Mouse (Mus musculus) forebrain, embryonic 14.5 days (tissue): ENCODE results near the gene Ptx4. TPM values are rescaled to one million over a fixed set of nuclear protein-coding genes. Genes with fewer than 3 reads are reported as not detected.
A peak's percentile ranks its signal among the peaks of the same experiment; 100 is the strongest.
"Not testable (repeated sequence)": the region's sequence is repeated elsewhere in the genome, so short reads cannot be mapped to it uniquely, and the experiment has no call there.

Source experiments
- ATAC-seq: fragments of 200-750 bp; cut with Nextera tagmentation; 2 replicates; pipeline ENCODE4 v1.8.0; 2017; ENCODE audit warnings: mild to moderate bottlenecking, moderate library complexity
- DNase-seq: peaks from one replicate; pipeline ENCODE4 v3.0.0-alpha.2; 2015; ENCODE audit warnings: low spot score
- H3K27ac ChIP-seq: fragments of 300-500 bp; sonication (generic); 2 replicates; pipeline ENCODE4 v1.5.1; 2014; ENCODE audit warnings: low read depth, mild to moderate bottlenecking, control low read depth, low read length, moderate library complexity
- H3K27me3 ChIP-seq: fragments of 300-500 bp; sonication (generic); replicated peaks from 2 replicates; pipeline ENCODE4 v1.6.1; 2014; ENCODE audit warnings: low read length, control low read depth, mixed read lengths; ENCODE audit not compliant: control insufficient read depth, insufficient read depth
- H3K36me3 ChIP-seq: fragments of 300-500 bp; sonication (generic); 2 replicates; pipeline ENCODE4 v1.6.1; 2014; ENCODE audit warnings: low read length, control low read depth; ENCODE audit not compliant: control insufficient read depth, insufficient read depth
- H3K4me1 ChIP-seq: fragments of 300-500 bp; sonication (generic); 2 replicates; pipeline ENCODE4 v1.6.1; 2014; ENCODE audit warnings: antibody characterized with exemption, low read length, control low read depth; ENCODE audit not compliant: control insufficient read depth, insufficient read depth
- H3K4me2 ChIP-seq: fragments of 300-500 bp; sonication (generic); 2 replicates; pipeline ENCODE4 v1.6.1; 2014; ENCODE audit warnings: mild to moderate bottlenecking, control low read depth, low read length
- H3K4me3 ChIP-seq: fragments of 300-500 bp; sonication (generic); 2 replicates; pipeline ENCODE4 v1.5.1; 2014; ENCODE audit warnings: low read depth, low read length, control low read depth
- H3K9ac ChIP-seq: fragments of 300-500 bp; sonication (generic); 2 replicates; pipeline ENCODE4 v1.6.1; 2014; ENCODE audit warnings: mild to moderate bottlenecking, low read length, control low read depth, moderate library complexity
- H3K9me3 ChIP-seq: fragments of 300-500 bp; sonication (generic); replicated peaks from 2 replicates; pipeline ENCODE4 v1.6.1; 2016; ENCODE audit warnings: low read length, control low read depth, mixed read lengths; ENCODE audit not compliant: control insufficient read depth
- WGBS: fragments of 180-500 bp; shearing (Covaris S2); extraction: QIAGEN DNeasy Blood & Tissue Kit; methylation state at CpG from one replicate; pipeline ENCODE4 v1.1.7; 2014; 5-methylcytosine and 5-hydroxymethylcytosine counted together
- polyA plus RNA-seq: library from polyadenylated mRNA; unstranded; fragments of >200 nt; fragmentation: Nextera tagmentation; extraction: Ambion mirVana; gene quantifications from 2 replicates; pipeline ENCODE4 v1.2.1, GENCODE M21; 2014

The Ptx4 gene
- polyA plus RNA-seq, 1 experiment from 2014 or later, result 0.17 TPM

- H3K27me3 ChIP-seq, H3K4me2 ChIP-seq, H3K4me1 ChIP-seq, H3K36me3 ChIP-seq, DNase-seq, ATAC-seq, H3K9me3 ChIP-seq, H3K4me3 ChIP-seq, H3K9ac ChIP-seq, H3K27ac ChIP-seq: not testable (repeated sequence)
- WGBS, result 74% methylated on average over 3 of the region's 3 CpGs
These were observed 5.0 kb downstream of the Ptx4 start for GRCm38 (mm10) chr17:25125442-25126060.

DNA sequence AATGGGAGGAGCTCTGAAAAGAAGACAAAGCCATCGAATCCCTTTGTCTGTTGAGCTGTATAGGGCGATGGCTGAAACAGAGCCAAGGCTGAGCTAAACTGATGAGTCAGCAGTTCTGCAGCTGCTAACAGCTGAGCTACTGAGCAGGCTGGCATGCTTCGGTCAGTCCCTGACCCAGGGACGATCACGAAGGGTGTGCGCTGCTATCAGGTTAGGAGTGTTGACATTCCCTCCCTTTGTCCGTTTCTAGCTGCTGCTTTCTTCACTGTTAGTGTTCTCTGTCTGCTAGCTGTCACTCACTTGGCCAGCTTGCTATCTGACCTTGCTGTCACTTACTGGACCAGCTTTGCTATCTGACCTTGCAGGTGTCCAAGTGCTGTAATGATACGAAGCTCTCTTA, 6.5 kb downstream of the Ptx4 start:
- no peak overlapping the region for H3K4me3 ChIP-seq
- H3K36me3 ChIP-seq, result no peaks in the 10 kb centered on the region
- H3K4me1 ChIP-seq, result no peaks in the 10 kb centered on the region
- no peaks in the 10 kb centered on the region; the same call in 1 of the 2 replicates for H3K27me3 ChIP-seq
- DNase-seq (peak; percentile 37), ATAC-seq (no peak)
- no peak overlapping the region for H3K27ac ChIP-seq
- WGBS, result 74% methylated on average over 8 of the region's 8 CpGs
- no peaks in the 10 kb centered on the region for H3K9me3 ChIP-seq
- no peak overlapping the region for H3K4me2 ChIP-seq
- no peak overlapping the region for H3K9ac ChIP-seq

DNA sequence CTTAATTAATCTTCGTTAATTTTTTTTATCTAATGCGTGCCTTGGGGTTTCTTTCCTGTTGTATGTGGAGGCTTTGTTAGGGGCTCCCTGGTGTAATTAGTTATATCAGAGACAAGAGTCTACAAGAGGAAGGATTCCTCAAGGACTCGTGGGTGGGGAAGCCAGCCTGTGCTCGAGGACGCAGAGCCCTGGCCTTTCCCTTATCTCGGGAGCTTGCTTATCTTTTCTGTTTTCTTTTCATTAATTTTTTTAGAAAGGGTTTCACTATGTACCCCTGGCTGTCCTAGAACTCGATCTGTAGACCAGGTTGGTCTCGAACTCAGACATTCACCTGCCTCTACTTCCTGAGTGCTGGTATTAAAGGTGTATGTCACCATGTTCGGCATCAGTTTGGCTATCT, 7.1 kb downstream of the Ptx4 start:
- H3K9me3 ChIP-seq, result no peaks in the 10 kb centered on the region
- ATAC-seq (no peak), DNase-seq (no peak)
- H3K27me3 ChIP-seq, result no peaks in the 10 kb centered on the region
- no peak overlapping the region for H3K4me3 ChIP-seq
- H3K4me1 ChIP-seq, result no peaks in the 10 kb centered on the region
- no peak overlapping the region for H3K9ac ChIP-seq
- 72% methylated on average over 9 of the region's 9 CpGs for WGBS
- H3K27ac ChIP-seq, result no peak overlapping the region
- no peaks in the 10 kb centered on the region for H3K36me3 ChIP-seq
- no peak overlapping the region for H3K4me2 ChIP-seq

DNA sequence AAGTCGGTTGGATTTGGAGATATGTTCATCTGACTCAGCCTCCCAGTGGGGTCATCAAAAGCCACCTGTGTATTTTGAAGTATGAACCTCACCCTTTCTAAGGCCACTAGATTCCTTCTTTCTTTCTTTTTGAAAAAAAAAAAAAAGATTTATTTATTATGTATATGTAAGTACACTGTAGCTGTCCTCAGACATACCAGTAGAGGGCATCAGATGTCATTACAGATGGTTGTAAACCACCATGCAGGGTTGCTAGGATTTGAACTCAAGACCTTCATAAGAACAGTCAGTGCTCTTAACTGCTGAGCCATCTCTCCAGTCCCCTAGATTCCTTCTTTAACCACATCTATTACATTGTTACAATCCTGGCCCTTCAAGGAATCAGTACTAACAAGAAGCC, 9.5 kb downstream of the Ptx4 start:
- H3K9ac ChIP-seq, result no peak overlapping the region
- H3K9me3 ChIP-seq, result no peaks in the 10 kb centered on the region
- no peak for DNase-seq
- no peaks in the 10 kb centered on the region for H3K36me3 ChIP-seq
- no peak overlapping the region for H3K4me3 ChIP-seq
- 83% methylated on average over 1 of the region's 1 CpGs for WGBS
- ATAC-seq, result no peak
- no peaks in the 10 kb centered on the region for H3K27me3 ChIP-seq
- H3K4me1 ChIP-seq, result peaks cover 8% of the 10 kb centered on the region
- no peak overlapping the region for H3K4me2 ChIP-seq
- no peak overlapping the region for H3K27ac ChIP-seq

DNA sequence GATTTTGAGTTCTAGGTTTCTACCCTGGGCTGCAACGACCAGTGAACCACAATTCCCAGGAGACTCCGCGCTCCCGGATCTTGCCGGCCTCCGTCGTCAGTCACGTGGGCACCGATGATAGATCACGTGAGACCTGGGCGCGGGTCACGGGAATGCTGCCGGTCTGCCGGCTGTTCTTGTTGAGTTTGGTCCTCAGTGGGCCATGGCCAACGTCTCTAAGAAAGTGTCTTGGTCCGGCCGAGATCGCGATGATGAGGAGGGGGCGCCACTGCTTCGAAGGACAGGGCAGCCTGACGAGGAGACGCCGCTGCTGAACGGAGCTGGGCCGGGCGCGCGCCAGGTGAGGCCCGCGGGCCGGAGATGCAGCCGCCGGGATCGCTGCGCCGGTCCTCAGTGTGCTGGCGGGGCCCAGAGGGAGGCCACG, 12.7 kb downstream of the Ptx4 start, which contains the start of gene Clcn7:
Gene Clcn7, plus strand, starts transcription at position 117 of the 424 bp plus-strand sequence.
- Histone ChIP-seq H3K4me1 (peaks cover 8% of the 10 kb centered on the region), H3K9me3 (no peaks in the 10 kb centered on the region), H3K27me3 (no peaks in the 10 kb centered on the region), H3K27ac (no peak within 1 kb of the TSS), H3K4me3 (peak within 1 kb of the TSS; percentile 93), H3K36me3 (peaks cover 6% of the 10 kb centered on the region; the same call in 1 of the 2 replicates), H3K4me2 (peak within 1 kb of the TSS; percentile 66), H3K9ac (peak within 1 kb of the TSS; percentile 87)
- ATAC-seq (peak; percentile 97), DNase-seq (peak; percentile 95)
- WGBS, result under 1% methylated on average over 40 of the region's 40 CpGs

DNA sequence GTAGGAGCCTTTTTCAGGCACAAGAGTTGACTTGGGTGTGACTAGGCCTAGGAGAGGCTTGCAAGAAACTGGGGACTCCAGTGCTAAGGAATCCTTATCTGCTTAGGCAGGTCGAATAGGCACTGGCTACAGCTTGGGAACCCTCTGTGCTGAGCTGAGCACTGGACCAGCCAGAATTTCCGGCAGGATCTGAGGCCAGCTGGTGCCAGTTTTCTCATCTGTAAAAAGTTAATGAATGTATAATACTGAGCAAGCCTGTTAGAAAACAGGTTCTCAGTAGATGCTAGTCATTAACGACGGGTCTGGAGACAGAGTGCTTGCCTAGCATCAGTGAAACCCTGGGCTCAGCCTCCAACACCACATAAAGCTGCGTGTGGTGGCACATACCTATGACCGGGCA, 15.1 kb downstream of the Ptx4 start:
- no peaks in the 10 kb centered on the region for H3K27me3 ChIP-seq
- ATAC-seq (no peak), DNase-seq (no peak)
- WGBS, result 88% methylated on average over 6 of the region's 6 CpGs
- peaks cover 8% of the 10 kb centered on the region for H3K4me1 ChIP-seq
- peaks cover 11% of the 10 kb centered on the region; the same call in 1 of the 2 replicates for H3K36me3 ChIP-seq
- H3K9me3 ChIP-seq, result no peaks in the 10 kb centered on the region
- H3K4me3 ChIP-seq, result no peak overlapping the region
- no peak overlapping the region for H3K27ac ChIP-seq
- H3K4me2 ChIP-seq, result no peak overlapping the region
- H3K9ac ChIP-seq, result no peak overlapping the region

DNA sequence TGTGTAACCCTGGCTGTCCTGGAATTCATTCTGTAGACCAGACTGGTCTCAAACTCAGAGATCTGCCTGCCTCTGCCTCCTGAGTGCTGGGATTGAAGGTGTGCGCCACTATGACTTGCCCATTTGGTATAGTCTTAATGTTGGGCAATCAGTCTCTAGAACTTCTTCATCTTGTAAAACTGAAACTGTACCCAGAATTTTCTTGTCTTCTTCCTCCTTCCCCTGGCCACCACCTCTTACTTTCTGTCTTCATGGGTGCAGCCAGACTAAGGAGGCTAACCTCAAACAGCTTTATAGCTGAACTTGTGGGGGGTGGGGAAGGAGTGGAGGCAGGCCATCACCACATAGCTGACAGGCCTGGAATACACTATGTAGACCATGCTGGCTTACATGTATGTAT, 18.2 kb downstream of the Ptx4 start:
- no peak overlapping the region for H3K9ac ChIP-seq
- no peaks in the 10 kb centered on the region for H3K27me3 ChIP-seq
- ATAC-seq, result no peak
- no peak for DNase-seq
- H3K27ac ChIP-seq, result no peak overlapping the region
- 96% methylated on average over 1 of the region's 1 CpGs for WGBS
- peaks cover 7% of the 10 kb centered on the region for H3K4me1 ChIP-seq
- H3K4me3 ChIP-seq, result no peak overlapping the region
- H3K9me3 ChIP-seq, result no peaks in the 10 kb centered on the region
- H3K4me2 ChIP-seq, result no peak overlapping the region
- H3K36me3 ChIP-seq, result peaks cover 15% of the 10 kb centered on the region; the same call in 1 of the 2 replicates

- H3K27me3 ChIP-seq, result no peaks in the 10 kb centered on the region
- no peak overlapping the region for H3K4me3 ChIP-seq
- ATAC-seq (no peak), DNase-seq (no peak)
- no peaks in the 10 kb centered on the region for H3K4me1 ChIP-seq
- no peaks in the 10 kb centered on the region for H3K9me3 ChIP-seq
- H3K4me2 ChIP-seq, result no peak overlapping the region
- no peak overlapping the region for H3K27ac ChIP-seq
- peaks cover 15% of the 10 kb centered on the region; the same call in 1 of the 2 replicates for H3K36me3 ChIP-seq
- 74% methylated on average over 4 of the region's 4 CpGs for WGBS
- H3K9ac ChIP-seq, result no peak overlapping the region
These were observed 19.4 kb downstream of the Ptx4 start for GRCm38 (mm10) chr17:25139960-25140359.

- no peak within 1 kb of the TSS for H3K4me3 ChIP-seq
- ATAC-seq (no peak), DNase-seq (no peak)
- no peaks in the 10 kb centered on the region for H3K4me1 ChIP-seq
- WGBS, result 86% methylated on average over 1 of the region's 1 CpGs
- H3K27ac ChIP-seq, result no peak within 1 kb of the TSS
- H3K9me3 ChIP-seq, result no peaks in the 10 kb centered on the region
- no peak within 1 kb of the TSS for H3K9ac ChIP-seq
- no peaks in the 10 kb centered on the region for H3K27me3 ChIP-seq
- H3K36me3 ChIP-seq, result peaks cover 39% of the 10 kb centered on the region
- H3K4me2 ChIP-seq, result no peak within 1 kb of the TSS
These were observed 41.6 kb downstream of the Ptx4 start, which contains the start of gene Ccdc154 for GRCm38 (mm10) chr17:25162161-25162560. TSS of gene Ccdc154 (plus strand) at chr17:25162461.
